Mouse (Mus musculus) embryo, embryonic 11.5 days (tissue): Measurements from ENCODE around the gene Ubqln4.
A peak's percentile ranks its signal among the peaks of the same experiment; 100 is the strongest.

Experiments used
- DNase-seq: peaks from one replicate; pipeline ENCODE4 v3.0.0-alpha.2; 2012; ENCODE audit warnings: low read depth, low spot score

Gene Ubqln4

GRCm38 (mm10) chr3:88553525-88553879, at the start of gene Ubqln4:
Ubqln4 (plus strand) TSS chr3:88553758.
- peak; percentile 88 for DNase-seq

- no peak for DNase-seq
Measured at GRCm38 (mm10) chr3:88503881-88504746, 49.4 kb upstream of the Ubqln4 start.

GRCm38 (mm10) chr3:88505081-88505480, 48.5 kb upstream of the Ubqln4 start:
- DNase-seq: no peak

- no peak for DNase-seq
Measured at GRCm38 (mm10) chr3:88505765-88506164, 47.8 kb upstream of the Ubqln4 start.

- no peak for DNase-seq
Measured at GRCm38 (mm10) chr3:88509250-88509649, 44.3 kb upstream of the Ubqln4 start.

- DNase-seq: peak; percentile 88
Measured at GRCm38 (mm10) chr3:88509692-88510420, 43.7 kb upstream of the Ubqln4 start, which contains the start of gene Lmna. Lmna (minus strand) TSS chr3:88509956.

- DNase-seq: no peak
Measured at GRCm38 (mm10) chr3:88510421-88511289, 42.9 kb upstream of the Ubqln4 start.

- no peak for DNase-seq
Measured at GRCm38 (mm10) chr3:88511559-88511958, 42.0 kb upstream of the Ubqln4 start.

GRCm38 (mm10) chr3:88512141-88512895, 41.2 kb upstream of the Ubqln4 start:
- DNase-seq: no peak

- no peak for DNase-seq
Measured at GRCm38 (mm10) chr3:88512896-88513545, 40.5 kb upstream of the Ubqln4 start.

- no peak for DNase-seq
Measured at GRCm38 (mm10) chr3:88513546-88514115, 39.9 kb upstream of the Ubqln4 start.

- no peak for DNase-seq
Measured at GRCm38 (mm10) chr3:88514231-88515094, 39.1 kb upstream of the Ubqln4 start.

- DNase-seq: no peak
Measured at GRCm38 (mm10) chr3:88515095-88515386, 38.5 kb upstream of the Ubqln4 start.

- DNase-seq: no peak
Measured at GRCm38 (mm10) chr3:88516407-88516806, 37.2 kb upstream of the Ubqln4 start.

GRCm38 (mm10) chr3:88518411-88518810, 35.1 kb upstream of the Ubqln4 start:
- DNase-seq: no peak

GRCm38 (mm10) chr3:88520078-88520477, 33.5 kb upstream of the Ubqln4 start:
- no peak for DNase-seq

GRCm38 (mm10) chr3:88521156-88521555, 32.4 kb upstream of the Ubqln4 start:
- DNase-seq: no peak

GRCm38 (mm10) chr3:88521803-88522331, 31.7 kb upstream of the Ubqln4 start:
- DNase-seq: no peak

GRCm38 (mm10) chr3:88523027-88523426, 30.5 kb upstream of the Ubqln4 start:
- no peak for DNase-seq
